Mouse (Mus musculus): Measurements from ENCODE around the gene Gm15056. TPM values are rescaled to one million over a fixed set of nuclear protein-coding genes. Genes with fewer than 3 reads are reported as not detected.

The Gm15056 gene
- polyA plus RNA-seq (2017; shearing (Covaris generic)) = not detected

DNA sequence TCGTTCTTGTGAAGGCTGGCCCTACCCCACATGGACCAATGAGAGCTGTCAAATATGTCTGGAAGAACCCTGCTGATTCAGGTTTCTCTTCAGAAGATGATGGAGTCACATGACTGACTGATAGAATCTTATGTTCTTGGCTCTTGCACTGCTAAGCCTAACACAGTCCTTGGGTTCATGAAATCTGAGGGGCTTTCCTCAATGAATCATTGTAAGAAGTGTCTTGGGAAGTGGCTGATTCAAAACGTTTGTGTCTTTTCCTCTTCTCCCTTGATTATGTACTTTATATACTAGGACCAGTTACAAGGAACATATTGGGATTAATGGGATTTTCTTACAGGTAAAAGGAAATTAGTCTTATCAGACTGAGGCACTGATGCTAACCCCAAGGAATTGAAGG, at the start of gene Gm15056:
Gene Gm15056, minus strand, starts transcription at position 101 of the 400 bp plus-strand sequence.

DNA sequence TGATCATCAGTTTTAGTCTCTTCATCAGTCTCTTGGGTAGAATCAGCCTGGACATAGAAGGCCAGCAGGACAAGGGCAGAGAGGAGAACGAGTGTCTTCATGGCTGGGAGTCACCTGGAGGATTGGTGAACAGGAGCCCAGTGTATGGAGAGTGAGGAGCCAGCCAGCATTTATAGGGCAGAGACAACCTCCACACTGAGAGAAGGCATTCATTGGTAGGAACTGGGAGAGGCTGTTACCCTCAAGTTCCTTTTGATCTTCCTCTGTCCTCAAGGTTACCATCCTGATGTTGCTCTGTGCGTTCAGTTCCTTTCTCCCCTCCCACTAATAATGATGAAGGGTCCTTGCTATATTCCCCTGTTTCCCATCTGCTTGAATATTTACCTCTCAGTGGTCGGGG, 42.2 kb upstream of the Gm15056 start, which contains the start of gene AY761185:
Gene AY761185, minus strand, starts transcription at position 101 of the 400 bp plus-strand sequence.

GRCm38 (mm10) chr8:20921971-20922370, 19.5 kb upstream of the Gm15056 start, which contains the start of gene Gm6040:
Gm6040 (minus strand) TSS chr8:20922071.

GRCm38 (mm10) chr8:20892369-20892768, 10.1 kb downstream of the Gm15056 start, which contains the start of gene Defb33:
Defb33 (plus strand) TSS chr8:20892669.

Other genes starting within 250 kb of the Gm15056 start
- gene Defb33, start 10.0 kb downstream of the Gm15056 start, polyA plus RNA-seq (2017; shearing (Covaris generic)) = not detected
- gene Gm6040, start 19.4 kb upstream of the Gm15056 start, polyA plus RNA-seq (2017; shearing (Covaris generic)) = not detected
- not detected for gene AY761185, start 42.1 kb upstream of the Gm15056 start, polyA plus RNA-seq (2017; shearing (Covaris generic))
- not detected for gene Defa21, start 122.9 kb upstream of the Gm15056 start, polyA plus RNA-seq (2017; shearing (Covaris generic))
- not detected for gene Defa23, start 152.4 kb upstream of the Gm15056 start, polyA plus RNA-seq (2017; shearing (Covaris generic))
- not detected for gene Defa35, start 162.4 kb upstream of the Gm15056 start, polyA plus RNA-seq (2017; shearing (Covaris generic))
- gene Defa25, start 181.8 kb upstream of the Gm15056 start, polyA plus RNA-seq (2017; shearing (Covaris generic)) = not detected
- not detected for gene Gm14851, start 193.4 kb upstream of the Gm15056 start, polyA plus RNA-seq (2017; shearing (Covaris generic))
- not detected for gene Defa30, start 232.0 kb upstream of the Gm15056 start, polyA plus RNA-seq (2017; shearing (Covaris generic))

Data from CD4-positive, CD25-positive, alpha-beta regulatory T cell (primary cell).